Mouse (Mus musculus) ES-E14 (cell line): ENCODE measurements around the gene Ifnar1.

Source experiments
- HCFC1 ChIP-seq: IDR thresholded peaks from 2 replicates; pipeline ENCODE4 v1.6.1; 2012; ENCODE audit warnings: low read length, inconsistent platforms, borderline replicate concordance; ENCODE audit not compliant: insufficient read depth
- MAFK ChIP-seq: IDR thresholded peaks from 2 replicates; pipeline ENCODE4 v1.6.1; 2014; ENCODE audit warnings: mild to moderate bottlenecking, low read depth, low read length, inconsistent platforms; ENCODE audit not compliant: insufficient read depth
- ZC3H11A ChIP-seq: IDR thresholded peaks from 2 replicates; pipeline ENCODE4 v1.6.1; 2012; ENCODE audit warnings: low read depth, mild to moderate bottlenecking, inconsistent platforms, low read length, borderline replicate concordance
- ZNF384 ChIP-seq: IDR thresholded peaks from 2 replicates; pipeline ENCODE4 v1.6.1; 2012; ENCODE audit warnings: low read depth, low read length, inconsistent platforms

- TF ChIP-seq HCFC1 (no peak), MAFK (no peak), ZNF384 (no peak), ZC3H11A (no peak)
These were observed 67.0 kb downstream of the Ifnar1 start for GRCm38 (mm10) chr16:91552072-91552471.
